Mouse (Mus musculus) C2C12 (cell line): ENCODE results near the gene Itga1.

Experiments
- CTCF ChIP-seq: IDR thresholded peaks from one replicate; pipeline ENCODE4 v1.5.1; 2011; ENCODE audit not compliant: control insufficient read depth, insufficient read depth, insufficient read length
- FOSL1 ChIP-seq: IDR thresholded peaks from one replicate; pipeline ENCODE4 v1.8.0; 2011; ENCODE audit warnings: mild to moderate bottlenecking, low read length; ENCODE audit not compliant: poor library complexity, insufficient read depth, severe bottlenecking
- MYOG ChIP-seq: IDR thresholded peaks from one replicate; pipeline ENCODE4 v1.6.1; 2011; ENCODE audit not compliant: control insufficient read depth, insufficient read length; ENCODE audit errors: extremely low read depth

- TF ChIP-seq FOSL1 (no peak), CTCF (no peak), MYOG (no peak)
Measured at GRCm38 (mm10) chr13:115127826-115128225, 26.1 kb upstream of the Itga1 start.
